Mouse (Mus musculus) intestine, postnatal 0 days (tissue): Measurements from ENCODE around the gene Babam2. TPM values are rescaled to one million over a fixed set of nuclear protein-coding genes. Genes with fewer than 3 reads are reported as not detected.
A peak's percentile ranks its signal among the peaks of the same experiment; 100 is the strongest.

Experiments used
- ATAC-seq: fragments of 200-750 bp; cut with Nextera tagmentation; 2 replicates; pipeline ENCODE4 v1.8.0; 2017; ENCODE audit warnings: mild to moderate bottlenecking, moderate TSS enrichment, moderate library complexity
- H3K27ac ChIP-seq: fragments of 300-500 bp; sonication (generic); 2 replicates; pipeline ENCODE4 v1.5.1; 2014; ENCODE audit warnings: mild to moderate bottlenecking, low read depth, low read length, moderate library complexity
- H3K27me3 ChIP-seq: fragments of 300-500 bp; sonication (generic); replicated peaks from 2 replicates; pipeline ENCODE4 v1.6.1; 2014; ENCODE audit warnings: low read length, mixed read lengths; ENCODE audit not compliant: control insufficient read depth, insufficient read depth
- H3K36me3 ChIP-seq: fragments of 300-500 bp; sonication (generic); 2 replicates; pipeline ENCODE4 v1.6.1; 2014; ENCODE audit warnings: mild to moderate bottlenecking, moderate library complexity; ENCODE audit not compliant: control insufficient read depth, insufficient read depth
- H3K4me1 ChIP-seq: fragments of 300-500 bp; sonication (generic); replicated peaks from 2 replicates; pipeline ENCODE4 v1.6.1; 2014; ENCODE audit warnings: antibody characterized with exemption, low read length, mixed read lengths; ENCODE audit not compliant: control insufficient read depth, insufficient read depth
- H3K4me2 ChIP-seq: fragments of 300-500 bp; sonication (generic); replicated peaks from 2 replicates; pipeline ENCODE4 v1.6.1; 2014; ENCODE audit warnings: low read depth, mild to moderate bottlenecking, moderate library complexity
- H3K4me3 ChIP-seq: fragments of 300-500 bp; sonication (generic); 2 replicates; pipeline ENCODE4 v1.5.1; 2014; ENCODE audit warnings: low read depth, low read length
- H3K9ac ChIP-seq: fragments of 300-500 bp; sonication (generic); 2 replicates; pipeline ENCODE4 v1.6.1; 2014; ENCODE audit warnings: mild to moderate bottlenecking, low read depth, low read length
- H3K9me3 ChIP-seq: fragments of 300-500 bp; sonication (generic); 2 replicates; pipeline ENCODE4 v1.6.1; 2016; ENCODE audit warnings: mixed run types; ENCODE audit not compliant: control insufficient read depth
- CTCF ChIP-seq: sonication (generic); IDR thresholded peaks from 2 replicates; pipeline ENCODE4 v1.5.1; 2016; ENCODE audit warnings: low read depth, mild to moderate bottlenecking, control low read depth, antibody characterized with exemption, moderate library complexity
- WGBS: fragments of 180-500 bp; shearing (Covaris S2); extraction: QIAGEN DNeasy Blood & Tissue Kit; methylation state at CpG from one replicate; pipeline ENCODE4 v1.1.7; 2014; 5-methylcytosine and 5-hydroxymethylcytosine counted together
- polyA plus RNA-seq: library from polyadenylated mRNA; unstranded; fragments of >200 nt; fragmentation: Nextera tagmentation; extraction: Ambion mirVana; gene quantifications from 2 replicates; pipeline ENCODE4 v1.2.1, GENCODE M21; 2015

The Babam2 gene
- polyA plus RNA-seq, 1 experiment from 2014 or later = 53.8 TPM

- TF ChIP-seq CTCF = no peak
- ATAC-seq = peak; percentile 63
- 43% methylated on average over 3 of the region's 3 CpGs for WGBS
Measured at GRCm38 (mm10) chr5:32029834-32030433, 332.4 kb downstream of the Babam2 start.

GRCm38 (mm10) chr5:32033185-32033584 lies 335.7 kb downstream of the Babam2 start:
- no peaks in the 10 kb centered on the region for H3K27me3 ChIP-seq
- no peak overlapping the region for H3K4me2 ChIP-seq
- peak overlapping the region; percentile 70 for H3K27ac ChIP-seq
- no peak for TF ChIP-seq CTCF
- WGBS = 35% methylated on average over 4 of the region's 4 CpGs
- no peak overlapping the region for H3K4me3 ChIP-seq
- ATAC-seq = no peak
- H3K9ac ChIP-seq = no peak overlapping the region
- no peaks in the 10 kb centered on the region for H3K9me3 ChIP-seq
- peaks cover 20% of the 10 kb centered on the region for H3K4me1 ChIP-seq
- H3K36me3 ChIP-seq = no peaks in the 10 kb centered on the region

More at GRCm38 (mm10) chr5:32029834-32030433, 332.4 kb downstream of the Babam2 start:
- Histone ChIP-seq H3K9me3 (no peaks in the 10 kb centered on the region), H3K27me3 (no peaks in the 10 kb centered on the region), H3K4me1 (peaks cover 19% of the 10 kb centered on the region), H3K27ac (0 out of 2 replicates have a peak overlapping the region, but pooled peaks have one; percentile 6), H3K4me2 (no peak overlapping the region), H3K9ac (no peak overlapping the region), H3K4me3 (no peak overlapping the region), H3K36me3 (no peaks in the 10 kb centered on the region)

- Histone ChIP-seq H3K9me3 (no peaks in the 10 kb centered on the region), H3K4me2 (no peak overlapping the region), H3K9ac (no peak overlapping the region), H3K27me3 (no peaks in the 10 kb centered on the region), H3K36me3 (no peaks in the 10 kb centered on the region), H3K4me3 (no peak overlapping the region), H3K4me1 (peaks cover 20% of the 10 kb centered on the region), H3K27ac (peak overlapping the region; percentile 70; the same call in 1 of the 2 replicates)
- no peak for TF ChIP-seq CTCF
- no peak for ATAC-seq
Measured at GRCm38 (mm10) chr5:32033621-32034020, 336.1 kb downstream of the Babam2 start.

GRCm38 (mm10) chr5:32034475-32035054 lies 337.1 kb downstream of the Babam2 start:
- no peak overlapping the region for H3K4me2 ChIP-seq
- H3K36me3 ChIP-seq = no peaks in the 10 kb centered on the region
- peaks cover 20% of the 10 kb centered on the region for H3K4me1 ChIP-seq
- ATAC-seq = no peak
- no peak overlapping the region for H3K4me3 ChIP-seq
- no peaks in the 10 kb centered on the region for H3K27me3 ChIP-seq
- H3K9ac ChIP-seq = no peak overlapping the region
- no peaks in the 10 kb centered on the region for H3K9me3 ChIP-seq
- no peak for TF ChIP-seq CTCF
- peak overlapping the region; percentile 64 for H3K27ac ChIP-seq
- WGBS = 66% methylated on average over 8 of the region's 8 CpGs

- Histone ChIP-seq H3K27me3 (no peaks in the 10 kb centered on the region), H3K4me1 (peaks cover 20% of the 10 kb centered on the region), H3K9me3 (no peaks in the 10 kb centered on the region), H3K36me3 (no peaks in the 10 kb centered on the region), H3K9ac (no peak overlapping the region), H3K27ac (no peak overlapping the region), H3K4me3 (no peak overlapping the region), H3K4me2 (no peak overlapping the region)
- peak; percentile 60; the same call in 1 of the 2 replicates for ATAC-seq
- 42% methylated on average over 7 of the region's 7 CpGs for WGBS
- TF ChIP-seq CTCF = no peak
Measured at GRCm38 (mm10) chr5:32035721-32036320, 338.3 kb downstream of the Babam2 start.

- no peak overlapping the region for H3K27ac ChIP-seq
- no peak for TF ChIP-seq CTCF
- no peak overlapping the region for H3K4me3 ChIP-seq
- no peak for ATAC-seq
- no peak overlapping the region for H3K4me2 ChIP-seq
- 55% methylated on average over 2 of the region's 2 CpGs for WGBS
- H3K9ac ChIP-seq = no peak overlapping the region
- H3K36me3 ChIP-seq = no peaks in the 10 kb centered on the region
- no peaks in the 10 kb centered on the region for H3K27me3 ChIP-seq
- no peaks in the 10 kb centered on the region for H3K9me3 ChIP-seq
- peaks cover 17% of the 10 kb centered on the region for H3K4me1 ChIP-seq
Measured at GRCm38 (mm10) chr5:32036896-32037295, 339.4 kb downstream of the Babam2 start.
